Mouse (Mus musculus) myocyte (in vitro differentiated cells): ENCODE measurements around the gene Arfip1.

Experiments
- CEBPB ChIP-seq: IDR thresholded peaks from 2 replicates; pipeline ENCODE4 v1.6.1; 2011; ENCODE audit warnings: mild to moderate bottlenecking, moderate library complexity; ENCODE audit not compliant: poor library complexity, insufficient read depth, severe bottlenecking
- E2F4 ChIP-seq: IDR thresholded peaks from one replicate; pipeline ENCODE4 v1.6.1; 2011; ENCODE audit warnings: mild to moderate bottlenecking, control low read depth, moderate library complexity; ENCODE audit not compliant: insufficient read depth
- MAX ChIP-seq: IDR thresholded peaks from one replicate; pipeline ENCODE4 v1.6.1; 2011; ENCODE audit warnings: low read depth, mild to moderate bottlenecking, control low read depth
- MYOD1 ChIP-seq, 3 experiments: IDR thresholded peaks; one replicate each; pipeline ENCODE4 v1.6.1; 2011; ENCODE audit warnings: control low read depth in 2 of 3, low read depth in 2 of 3, mild to moderate bottlenecking in 2 of 3, moderate library complexity in 1 of 3; ENCODE audit not compliant: insufficient read length in 2 of 3, control insufficient read depth in 1 of 3
- MYOG ChIP-seq, 3 experiments: IDR thresholded peaks; one replicate each; pipeline ENCODE4 v1.6.1; 2011; ENCODE audit warnings: control low read depth in 2 of 3, low read depth in 2 of 3, mild to moderate bottlenecking in 2 of 3; ENCODE audit not compliant: insufficient read length in 2 of 3, control insufficient read depth in 1 of 3, insufficient read depth in 1 of 3
- POLR2A ChIP-seq: IDR thresholded peaks from one replicate; pipeline ENCODE4 v1.6.1; 2011; ENCODE audit warnings: low read depth, mild to moderate bottlenecking, control low read depth, moderate library complexity; ENCODE audit not compliant: insufficient read length
- POLR2AphosphoS2 ChIP-seq: IDR thresholded peaks from one replicate; pipeline ENCODE4 v1.6.1; 2011; ENCODE audit warnings: low read depth, control low read depth; ENCODE audit not compliant: insufficient read length
- REST ChIP-seq: IDR thresholded peaks from one replicate; pipeline ENCODE4 v1.6.1; 2011; ENCODE audit warnings: mild to moderate bottlenecking, control low read depth, moderate library complexity; ENCODE audit not compliant: insufficient read depth, insufficient read length
- TCF12 ChIP-seq: IDR thresholded peaks from one replicate; pipeline ENCODE4 v1.6.1; 2011; ENCODE audit warnings: mild to moderate bottlenecking, control low read depth; ENCODE audit not compliant: poor library complexity, insufficient read depth, severe bottlenecking
- USF1 ChIP-seq: IDR thresholded peaks from one replicate; pipeline ENCODE4 v1.6.1; 2011; ENCODE audit warnings: low read depth, mild to moderate bottlenecking, control low read depth, moderate library complexity

- TF ChIP-seq MYOD1 (IDR thresholded peaks at IDR 0.05; ENCODE audit: control insufficient read depth in 1 of 3, insufficient read length in 2 of 3, low read depth in 2 of 3) (no peak), POLR2A (no peak), POLR2AphosphoS2 (no peak), MAX (no peak), MYOG (IDR thresholded peaks at IDR 0.05; ENCODE audit: control insufficient read depth in 1 of 3, insufficient read depth in 1 of 3, insufficient read length in 2 of 3, low read depth in 2 of 3) (no peak), USF1 (no peak), REST (no peak), E2F4 (no peak), TCF12 (no peak), CEBPB (no peak)
These were observed 766 bp downstream of the Arfip1 start for GRCm38 (mm10) chr3:84581696-84582022.
